Mouse (Mus musculus) E14TG2a.4 (cell line): ENCODE results near the gene Vmn2r8.
"Not testable (repeated sequence)": the region's sequence is repeated elsewhere in the genome, so short reads cannot be mapped to it uniquely, and the experiment has no call there.

ENCODE experiments used
- H3K27me3 ChIP-seq: 2 replicates; pipeline ENCODE4 v1.6.1; 2014; ENCODE audit warnings: low read length, control low read depth; ENCODE audit not compliant: insufficient read depth
- H3K36me3 ChIP-seq: 2 replicates; pipeline ENCODE4 v1.6.1; 2014; ENCODE audit warnings: low read length, control low read depth; ENCODE audit not compliant: insufficient read depth
- H3K4me1 ChIP-seq: replicated peaks from 2 replicates; pipeline ENCODE4 v1.6.1; 2014; ENCODE audit warnings: low read depth, low read length, control low read depth
- H3K4me3 ChIP-seq: replicated peaks from 2 replicates; pipeline ENCODE4 v1.5.1; 2014; ENCODE audit warnings: mild to moderate bottlenecking, low read length
- H3K9me3 ChIP-seq: 2 replicates; pipeline ENCODE4 v1.6.1; 2014; ENCODE audit warnings: low read length, control low read depth
- CTCF ChIP-seq: conservative IDR thresholded peaks from 2 replicates; pipeline ENCODE4 v1.5.1; 2014; ENCODE audit warnings: low read length
- NANOG ChIP-seq: IDR thresholded peaks from 2 replicates; pipeline ENCODE4 v1.6.1; 2014; ENCODE audit warnings: borderline replicate concordance, low read length, mixed read lengths
- POU5F1 ChIP-seq: IDR thresholded peaks from 2 replicates; pipeline ENCODE4 v1.6.1; 2014; ENCODE audit warnings: low read length, borderline replicate concordance

The Vmn2r8 gene

DNA sequence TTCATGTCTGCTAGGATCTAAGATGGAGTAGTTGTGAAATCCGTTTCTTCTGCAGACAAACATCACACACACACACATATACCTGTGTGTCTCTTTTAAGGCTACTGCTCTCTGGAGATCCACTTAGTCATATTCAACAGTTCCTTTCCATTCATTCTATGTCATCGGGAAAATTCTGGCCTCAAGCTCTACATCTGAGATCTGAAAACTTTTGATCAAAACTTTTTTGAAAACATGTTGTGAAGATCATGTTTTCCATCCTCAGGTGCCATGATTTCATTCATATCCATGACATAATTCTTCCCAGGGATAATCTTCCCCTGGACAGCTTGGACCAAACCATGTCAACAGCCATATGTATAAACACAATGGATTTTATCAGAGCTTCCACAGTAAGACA is at the start of gene Vmn2r8:
Vmn2r8 (minus strand) TSS at position 101 of the 400 bp plus-strand sequence.
- H3K27me3 ChIP-seq, H3K4me3 ChIP-seq, H3K36me3 ChIP-seq, H3K4me1 ChIP-seq: not testable (repeated sequence)
- H3K9me3 ChIP-seq: peaks cover 12% of the 10 kb centered on the region; the same call in 1 of the 2 replicates

GRCm38 (mm10) chr5:108852501-108852900 is 43.9 kb upstream of the Vmn2r8 start, which contains the start of gene Vmn2r9:
Vmn2r9 (minus strand) TSS chr5:108852601.
- H3K36me3 ChIP-seq: not testable (repeated sequence)

DNA sequence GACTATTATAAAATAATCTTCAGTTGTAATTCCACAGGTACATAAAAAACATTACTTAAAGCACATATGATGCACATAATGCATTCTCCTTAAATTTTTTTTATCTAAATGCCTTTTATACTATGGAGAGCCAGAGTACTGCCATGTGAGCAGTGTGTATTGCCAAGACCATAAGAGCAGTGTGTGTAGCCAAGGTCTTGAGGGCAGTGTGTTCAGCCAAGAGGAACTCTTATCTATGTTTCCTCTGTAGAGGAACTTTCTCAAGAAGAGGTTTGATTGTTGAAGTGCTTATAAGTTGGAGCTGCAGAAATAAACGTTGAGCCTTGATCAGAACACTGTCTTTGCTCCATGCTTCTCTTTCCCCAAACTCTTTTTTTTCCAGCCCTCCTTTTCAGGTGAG is 40.8 kb upstream of the Vmn2r8 start:
- Histone ChIP-seq H3K4me3 (no peak overlapping the region), H3K9me3 (no peaks in the 10 kb centered on the region), H3K4me1 (no peaks in the 10 kb centered on the region), H3K36me3 (no peaks in the 10 kb centered on the region), H3K27me3 (no peaks in the 10 kb centered on the region)
- TF ChIP-seq CTCF: no peak
- no peak for TF ChIP-seq NANOG
- TF ChIP-seq POU5F1: no peak

More at GRCm38 (mm10) chr5:108852501-108852900, 43.9 kb upstream of the Vmn2r8 start, which contains the start of gene Vmn2r9:
- H3K9me3 ChIP-seq, H3K4me1 ChIP-seq, H3K4me3 ChIP-seq, H3K27me3 ChIP-seq: not testable (repeated sequence)

DNA sequence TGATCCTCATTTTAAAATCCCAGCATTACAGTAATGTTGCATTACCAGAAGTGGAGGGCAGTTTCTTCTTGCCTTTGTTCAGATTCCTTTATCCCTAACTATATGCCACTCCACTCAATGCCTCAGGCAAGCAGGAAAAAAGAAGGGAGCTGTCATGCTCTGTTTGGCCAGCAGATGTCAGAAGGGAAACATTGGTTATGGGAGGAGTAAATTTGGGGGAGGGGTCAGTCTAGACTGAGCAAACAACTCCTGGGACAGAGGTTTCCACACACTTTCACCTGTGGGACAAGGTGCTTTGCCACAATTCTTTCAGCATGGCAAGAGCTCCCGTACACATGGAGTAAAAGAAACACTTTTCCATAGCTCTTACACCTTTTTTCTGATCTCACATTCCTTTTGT is 27.5 kb upstream of the Vmn2r8 start:
- no peaks in the 10 kb centered on the region for H3K36me3 ChIP-seq
- H3K4me1 ChIP-seq: no peaks in the 10 kb centered on the region
- no peaks in the 10 kb centered on the region for H3K27me3 ChIP-seq
- TF ChIP-seq NANOG: no peak
- TF ChIP-seq CTCF: peak; percentile 67
- TF ChIP-seq POU5F1: no peak
- H3K9me3 ChIP-seq: no peaks in the 10 kb centered on the region
- no peak overlapping the region for H3K4me3 ChIP-seq

DNA sequence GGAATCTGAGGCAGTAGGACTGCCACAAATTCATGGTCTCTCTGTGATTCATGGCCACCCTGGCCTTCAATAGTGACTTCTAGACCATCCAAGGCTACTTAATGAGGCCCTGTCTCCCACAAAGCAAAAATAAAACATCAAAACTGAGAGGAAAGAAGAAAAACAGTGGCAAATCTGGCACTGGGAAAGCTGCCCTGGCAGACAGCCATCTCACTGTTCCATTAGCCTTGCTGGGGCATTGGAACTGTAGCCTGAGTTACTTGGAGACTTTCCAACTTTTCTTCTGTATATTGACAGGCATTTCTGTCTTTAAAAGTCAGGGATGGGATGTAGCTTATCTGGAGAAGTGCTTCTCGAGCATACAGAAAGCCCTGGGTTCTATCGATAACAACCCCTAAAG is 14.6 kb upstream of the Vmn2r8 start:
- Histone ChIP-seq H3K4me3 (no peak overlapping the region), H3K36me3 (no peaks in the 10 kb centered on the region), H3K9me3 (no peaks in the 10 kb centered on the region), H3K4me1 (no peaks in the 10 kb centered on the region), H3K27me3 (peaks cover 3% of the 10 kb centered on the region; the same call in 1 of the 2 replicates)
- no peak for TF ChIP-seq NANOG
- no peak for TF ChIP-seq POU5F1
- TF ChIP-seq CTCF: no peak

- TF ChIP-seq NANOG (no peak), POU5F1 (no peak), CTCF (no peak)
- Histone ChIP-seq H3K4me3 (no peak overlapping the region), H3K27me3 (no peaks in the 10 kb centered on the region), H3K36me3 (no peaks in the 10 kb centered on the region), H3K4me1 (no peaks in the 10 kb centered on the region), H3K9me3 (no peaks in the 10 kb centered on the region)
Measured at GRCm38 (mm10) chr5:108803646-108804045, 5.0 kb downstream of the Vmn2r8 start.

GRCm38 (mm10) chr5:108795263-108795662 is 13.4 kb downstream of the Vmn2r8 start, which contains the start of gene Tmed11:
Tmed11 (minus strand) TSS chr5:108795363.
- H3K4me3 ChIP-seq, H3K4me1 ChIP-seq, H3K27me3 ChIP-seq, H3K9me3 ChIP-seq, H3K36me3 ChIP-seq: not testable (repeated sequence)

GRCm38 (mm10) chr5:108790385-108790784 is 18.3 kb downstream of the Vmn2r8 start:
- not testable (repeated sequence) for H3K4me3 ChIP-seq, H3K9me3 ChIP-seq, H3K4me1 ChIP-seq, H3K27me3 ChIP-seq, H3K36me3 ChIP-seq
- TF ChIP-seq CTCF: peak; percentile 67

- Histone ChIP-seq H3K36me3 (no peaks in the 10 kb centered on the region), H3K4me3 (peak within 1 kb of the TSS; percentile 63), H3K27me3 (peaks cover 27% of the 10 kb centered on the region), H3K9me3 (peaks cover 9% of the 10 kb centered on the region), H3K4me1 (peaks cover 7% of the 10 kb centered on the region)
- TF ChIP-seq POU5F1: no peak
- no peak for TF ChIP-seq NANOG
- TF ChIP-seq CTCF: no peak
Measured at GRCm38 (mm10) chr5:108774630-108775306, 33.9 kb downstream of the Vmn2r8 start, which contains the start of gene Rnf212. Rnf212 (minus strand) TSS chr5:108774982.
